In the genomic region with DNA sequence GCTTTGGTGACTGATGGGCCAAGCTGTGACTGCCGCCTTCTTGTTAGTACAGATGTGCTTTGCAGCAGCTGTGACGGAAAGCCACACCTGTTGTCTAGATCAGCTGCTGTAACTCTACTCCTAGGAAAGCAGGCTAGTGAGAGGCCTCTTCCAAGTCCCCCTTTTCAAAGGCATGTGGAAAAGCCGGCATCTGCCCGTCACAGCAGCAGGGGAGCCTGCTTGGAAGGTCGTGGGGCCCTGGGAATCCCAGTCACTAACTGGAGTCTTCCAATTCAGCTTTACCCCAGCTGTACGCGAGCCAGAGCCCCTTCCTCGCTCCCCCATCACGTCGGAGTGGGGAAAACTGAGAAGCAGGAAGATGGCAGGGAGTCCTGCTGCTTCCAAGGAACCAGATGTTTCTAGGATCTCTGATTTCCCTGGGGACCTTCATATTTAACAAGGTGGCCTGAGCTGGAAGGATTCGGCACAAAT, we compare ENCODE assay signal across 10 mouse cellular contexts. TPM values are rescaled to one million over a fixed set of nuclear protein-coding genes. Genes with fewer than 3 reads are reported as not detected.
DNase-seq lines count a peak whose midpoint lies in the region; ATAC-seq lines count a peak whose summit lies in the region.
"Had no signal": no experiment of that assay in that cellular context is flagged by ENCODE, and none has a peak within 500 bp of the region (broad histone marks: within the 10 kb centered on the region; RNA-seq: fewer than 3 reads in every experiment).

No protein-coding gene starts in this region.

- 13% methylated on average over 11 of the region's 11 CpGs for WGBS in heart, embryonic 11.5 days (ENCODE audit: insufficient replicate concordance)
- WGBS in hindbrain, embryonic 15.5 days: 3% methylated on average over 11 of the region's 11 CpGs

- H3K4me2 ChIP-seq in heart, embryonic 11.5 days: peak overlapping the region; percentile 78
- H3K4me2 ChIP-seq in hindbrain, embryonic 15.5 days: peak overlapping the region; percentile 63

- intact Hi-C loops in heart, postnatal 25 days (cut with DNase I): loop anchor here (2.0 kb wide), 1 partner anchor 238 kb away; no protein-coding TSS in a partner anchor

- H3K27ac ChIP-seq in heart, embryonic 11.5 days (ENCODE audit: low read depth, low read length): no peak overlapping the region
- H3K27ac ChIP-seq in hindbrain, embryonic 15.5 days (replicated peaks): peak overlapping the region; percentile 26

- peak overlapping the region; percentile 59; the same call in 1 of the 2 replicates for H3K9ac ChIP-seq in heart, embryonic 11.5 days (ENCODE audit: low read depth, low read length)
- H3K9ac ChIP-seq in hindbrain, embryonic 15.5 days: no peak overlapping the region

- H3K4me3 ChIP-seq in heart, embryonic 11.5 days (ENCODE audit: low read depth, low read length): peak overlapping the region; percentile 38
- H3K4me3 ChIP-seq in hindbrain, embryonic 15.5 days: peak overlapping the region; percentile 35

- DNase-seq in heart, postnatal 25 days (ENCODE audit: low spot score): no peak
- DNase-seq in embryo, embryonic 9.5 days (ENCODE audit: extremely low spot score): peak; percentile 59
- peak; percentile 71 for DNase-seq in neural tube, embryonic 10.5 days (ENCODE audit: extremely low spot score, low spot score)
- no peak for DNase-seq in thymus, postnatal 25 days
- no peak for DNase-seq in kidney, postnatal 14 days
- no peak for DNase-seq in thymus, postnatal 0 days (ENCODE audit: low spot score)
- DNase-seq: cerebellum, adult 11-12 months; kidney, adult 9 months had no signal

- no peaks in the 10 kb centered on the region for H3K36me3 ChIP-seq in heart, embryonic 11.5 days (ENCODE audit: control insufficient read depth, insufficient read depth, low read length)
- H3K36me3 ChIP-seq in hindbrain, embryonic 15.5 days: no peaks in the 10 kb centered on the region

- no peak for ATAC-seq in heart, embryonic 11.5 days (replicated peaks; ENCODE audit: insufficient number of reproducible peaks, low FRiP score, low TSS enrichment)
- peak; percentile 10; the same call in 1 of the 2 replicates for ATAC-seq in hindbrain, embryonic 15.5 days (ENCODE audit: low FRiP score, low read depth)

- H3K27me3 ChIP-seq in heart, embryonic 11.5 days (ENCODE audit: control insufficient read depth, insufficient read depth, low read length): no peaks in the 10 kb centered on the region
- 0 out of 2 replicates have a peak, but pooled peaks cover 3% of the 10 kb centered on the region for H3K27me3 ChIP-seq in hindbrain, embryonic 15.5 days

- H3K4me1 ChIP-seq in heart, embryonic 11.5 days (ENCODE audit: control insufficient read depth, insufficient read depth, low read length): peaks cover 12% of the 10 kb centered on the region; the same call in 1 of the 2 replicates
- H3K4me1 ChIP-seq in hindbrain, embryonic 15.5 days (replicated peaks): peaks cover 18% of the 10 kb centered on the region

- no peaks in the 10 kb centered on the region; the same call in 1 of the 2 replicates for H3K9me3 ChIP-seq in heart, embryonic 11.5 days (replicated peaks; ENCODE audit: control insufficient read depth, low read length)
- no peaks in the 10 kb centered on the region for H3K9me3 ChIP-seq in hindbrain, embryonic 15.5 days

RNA-seq across cellular contexts. Expression of a gene that starts 21.4 kb away (rescaled TPM):
- polyA plus RNA-seq in heart, embryonic 11.5 days (2014; fragmentation: Nextera tagmentation; extraction: Ambion mirVana): 183 and 209 TPM in 2 replicates
- 10 to 100 TPM; 48.0 to 56.7 TPM for total RNA-seq in heart, postnatal 25 days (2021)
- 17.7 and 19.6 TPM in 2 replicates for polyA plus RNA-seq in hindbrain, embryonic 15.5 days (2015; fragmentation: Nextera tagmentation; extraction: Ambion mirVana)
- 162 and 178 TPM in 2 replicates for polyA plus RNA-seq in thymus, postnatal 0 days (2015; fragmentation: Nextera tagmentation; extraction: Ambion mirVana)

Comparison
In these comparisons a context has a peak if more than half of its experiments do, and no peak if none do; other contexts are left out.
1. DNase-seq: peak in embryo, embryonic 9.5 days (single experiment) and neural tube, embryonic 10.5 days (single experiment); none in heart, postnatal 25 days (single experiment), thymus, postnatal 25 days (single experiment), kidney, postnatal 14 days (single experiment) and thymus, postnatal 0 days (single experiment).